Mouse (Mus musculus) kidney, postnatal 25 days (tissue): ENCODE measurements at regions not wholly inside any gene's neighbourhood (a gene's known extent, or its start where the extent isn't known, plus 50 kb on each side); places are given as distances from the start of the nearest gene placed in this dataset.
A peak's percentile ranks its signal among the peaks of the same experiment; 100 is the strongest.

Experiments
- DNase-seq, 2 experiments: peaks; one replicate each; pipeline ENCODE4 v3.0.0; 2021; ENCODE audit warnings: mixed read lengths in 2 of 2

DNA sequence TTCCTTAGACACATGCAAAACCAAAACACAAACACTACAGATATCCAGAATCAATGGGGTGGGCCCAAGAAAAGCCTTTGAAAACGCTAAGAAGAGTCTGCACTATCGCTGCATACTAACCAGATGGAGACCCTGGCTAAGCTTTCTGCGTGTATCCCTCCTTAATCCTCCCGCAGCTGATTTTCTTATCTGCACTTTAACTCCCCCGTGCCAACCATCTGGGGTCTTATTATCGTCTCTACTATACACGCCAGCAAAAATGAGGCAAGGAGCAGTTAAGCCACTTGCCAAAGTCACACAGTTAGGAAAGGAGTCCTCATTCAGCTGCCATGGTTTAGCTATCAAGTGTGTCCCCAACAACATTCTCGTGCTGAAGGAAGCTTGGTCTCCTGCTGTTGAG lies 258.4 kb downstream of the Gm12728 start:
- DNase-seq, result no peak

DNA sequence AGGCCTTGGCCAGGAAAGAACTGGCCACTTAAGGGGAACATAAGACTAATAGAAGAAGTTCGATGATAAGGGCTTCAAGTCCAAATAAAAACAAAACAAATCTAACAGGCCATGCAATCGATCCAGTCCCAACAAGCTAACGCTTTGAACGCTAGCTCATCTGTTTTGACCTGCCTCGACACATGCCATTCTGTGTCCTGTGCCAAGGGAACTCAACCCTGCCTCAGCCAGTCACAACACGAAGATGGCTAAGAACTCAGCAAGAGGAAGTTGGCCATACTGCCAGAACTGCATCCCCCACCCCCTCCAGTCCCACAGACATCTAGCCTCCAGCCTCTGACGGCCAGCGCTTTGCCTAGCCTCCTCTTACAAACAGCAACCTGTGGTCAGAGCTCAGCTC lies 259.1 kb downstream of the Gm12728 start:
- no peak for DNase-seq

DNA sequence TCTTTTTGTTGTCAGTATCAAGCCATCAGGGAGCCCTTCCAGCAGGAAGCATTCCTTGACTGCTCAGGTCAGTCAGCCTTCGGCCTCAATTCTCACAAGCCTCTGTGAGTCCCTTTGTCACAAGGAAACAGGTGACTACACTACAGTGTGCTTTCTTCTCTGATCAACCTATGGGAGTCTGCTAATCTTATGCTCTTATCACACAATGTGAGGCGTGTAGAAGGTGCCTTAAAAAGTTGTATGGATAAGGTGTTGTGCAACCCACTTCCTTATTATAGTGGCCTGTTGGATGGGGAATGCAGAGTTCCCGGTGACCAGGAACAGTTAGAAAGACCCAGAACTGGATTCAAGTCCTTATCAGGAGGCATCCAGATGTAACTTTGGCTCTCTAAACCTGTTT lies 260.2 kb downstream of the Gm12728 start:
- DNase-seq, result no peak

DNA sequence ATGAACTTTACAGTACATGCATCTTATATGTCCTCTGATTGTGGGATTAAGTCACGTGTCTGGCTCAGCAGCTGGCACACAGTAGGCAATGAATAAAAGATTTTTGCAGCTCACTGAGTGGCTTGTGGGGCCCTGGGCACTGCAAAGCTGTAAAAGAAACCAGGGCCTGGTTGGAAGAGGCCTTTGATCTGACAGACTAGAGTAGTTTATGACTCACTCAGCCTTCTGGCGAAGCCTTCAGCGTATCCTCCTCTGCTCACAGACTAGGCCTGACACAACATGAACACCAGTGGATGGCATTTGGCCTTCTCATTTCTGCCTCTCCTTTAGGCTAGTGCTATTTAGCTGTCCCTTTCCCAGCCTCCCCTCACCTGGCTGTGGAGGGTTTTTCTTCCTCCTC lies 260.6 kb downstream of the Gm12728 start:
- DNase-seq, result no peak

DNA sequence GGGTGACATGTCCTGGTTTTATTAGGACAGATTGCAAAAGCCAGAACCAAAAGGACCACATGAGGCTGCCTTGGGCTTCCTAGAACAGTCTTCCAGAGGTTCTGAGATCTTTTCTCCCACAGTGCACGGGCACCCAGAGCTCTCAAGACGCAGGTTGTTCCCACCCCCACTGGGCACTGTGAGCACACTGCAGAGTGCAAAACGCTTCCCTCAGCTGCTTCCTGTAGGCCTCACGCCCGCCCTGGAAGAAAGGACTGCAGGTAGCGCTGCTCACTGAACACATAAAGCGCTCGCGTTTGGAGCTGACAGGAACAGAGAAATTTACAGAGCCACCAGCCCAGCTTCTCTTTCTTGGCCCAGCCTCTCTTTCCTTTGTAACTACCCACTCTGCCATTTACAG lies 262.5 kb upstream of the Usp24 start:
- no peak for DNase-seq

DNA sequence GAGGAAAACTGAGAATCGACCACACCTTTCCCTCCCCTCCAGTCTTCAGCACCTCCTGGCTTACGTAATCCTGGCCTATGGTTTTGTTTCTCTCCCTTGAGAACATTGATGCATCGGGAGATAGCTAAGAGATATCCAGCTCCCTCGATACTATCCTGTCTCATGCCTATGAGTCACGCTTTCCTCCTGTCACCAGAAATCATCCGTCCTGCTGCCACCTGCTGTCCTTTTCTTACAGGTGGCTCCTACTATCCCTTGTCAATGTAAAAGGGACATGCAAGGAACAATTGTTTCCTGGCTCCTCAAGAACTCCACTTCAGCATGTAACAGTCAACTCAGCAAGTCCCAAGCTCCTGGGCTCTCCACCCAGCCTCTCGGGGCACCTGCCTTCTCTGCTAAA lies 261.7 kb upstream of the Usp24 start:
- no peak for DNase-seq

DNA sequence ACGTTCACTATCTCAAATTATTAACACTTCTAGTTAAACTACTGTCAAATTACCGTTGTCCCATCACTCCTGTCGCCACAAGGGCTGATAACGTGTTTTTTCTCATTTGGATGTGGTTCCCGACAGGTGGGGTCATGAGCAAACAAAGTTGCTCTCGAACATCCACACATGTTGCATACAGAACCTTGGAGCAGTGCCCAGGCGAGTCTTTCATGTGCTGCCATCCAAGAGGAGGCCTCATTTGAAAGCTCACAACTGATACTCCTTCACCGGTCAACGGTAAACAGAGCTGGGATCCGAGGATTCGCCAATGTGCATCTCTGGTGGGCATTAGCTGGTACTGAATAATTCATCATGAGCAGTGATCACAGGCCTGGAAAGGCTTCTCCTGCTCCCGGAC lies 253.4 kb upstream of the Usp24 start:
- no peak for DNase-seq

DNA sequence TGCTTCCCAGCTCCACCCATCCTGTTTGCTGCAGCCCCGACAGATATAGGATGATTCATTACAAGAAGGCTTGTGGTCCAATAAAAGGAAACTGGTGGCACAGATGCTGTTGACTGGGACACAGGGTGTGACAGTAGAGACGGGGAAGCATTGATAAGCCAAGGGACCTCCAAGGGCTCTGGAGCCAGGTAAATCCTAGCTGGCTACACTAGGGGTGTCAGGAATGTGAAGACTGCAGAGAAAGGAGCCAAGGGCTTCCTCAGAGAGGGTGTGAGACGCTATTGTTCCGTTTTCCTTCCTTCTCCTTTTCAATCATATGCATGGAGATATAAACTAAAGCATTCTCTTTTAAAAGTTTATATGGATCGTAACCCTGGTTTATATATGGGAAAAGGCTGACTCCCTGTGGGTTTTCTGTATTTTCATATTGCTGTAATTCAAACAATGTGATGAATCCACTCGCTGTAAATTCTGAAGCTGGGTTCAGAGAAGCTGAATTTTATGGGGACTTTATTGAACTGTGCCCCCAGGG lies 252.1 kb upstream of the Usp24 start:
- no peak for DNase-seq

DNA sequence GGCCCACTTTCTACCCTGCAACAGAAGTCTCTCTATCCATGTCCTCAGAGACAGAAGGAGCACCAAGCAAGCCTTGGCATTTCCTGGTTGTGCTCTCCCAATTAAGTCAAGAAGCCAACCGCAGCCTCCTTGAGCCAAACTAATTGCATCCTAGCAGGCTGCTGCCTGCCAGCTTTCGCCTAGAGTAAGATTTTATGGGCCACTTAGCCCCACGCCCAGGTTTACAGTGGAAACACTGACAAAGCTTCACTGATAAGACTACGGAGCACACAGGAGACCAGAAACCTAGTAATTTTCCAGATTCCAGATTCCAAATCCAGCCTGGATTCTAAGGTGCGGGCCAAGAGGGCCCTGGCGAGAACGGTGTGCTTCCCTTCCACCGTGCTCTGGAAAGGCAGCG lies 249.0 kb upstream of the Usp24 start:
- DNase-seq, result no peak

DNA sequence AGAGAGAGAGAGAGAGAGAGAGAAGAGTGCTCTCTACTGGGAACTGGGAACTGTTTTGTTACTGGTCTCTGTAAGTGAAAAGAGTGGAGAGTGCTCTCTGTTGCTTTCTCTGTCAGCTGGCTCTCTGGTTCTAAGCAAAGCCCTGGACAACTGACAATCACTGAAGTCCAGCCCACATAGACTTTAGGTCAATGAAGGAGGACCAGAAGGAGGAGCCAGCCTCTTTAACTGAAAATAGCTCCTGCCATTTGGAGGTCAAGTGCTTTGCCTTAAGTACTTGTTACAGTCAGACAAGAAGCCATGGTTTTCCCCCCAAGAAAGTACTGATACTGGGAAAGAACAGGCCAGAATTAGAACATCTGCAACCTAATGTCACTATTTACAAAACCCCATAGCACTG lies 232.5 kb upstream of the Usp24 start:
- DNase-seq, result no peak

DNA sequence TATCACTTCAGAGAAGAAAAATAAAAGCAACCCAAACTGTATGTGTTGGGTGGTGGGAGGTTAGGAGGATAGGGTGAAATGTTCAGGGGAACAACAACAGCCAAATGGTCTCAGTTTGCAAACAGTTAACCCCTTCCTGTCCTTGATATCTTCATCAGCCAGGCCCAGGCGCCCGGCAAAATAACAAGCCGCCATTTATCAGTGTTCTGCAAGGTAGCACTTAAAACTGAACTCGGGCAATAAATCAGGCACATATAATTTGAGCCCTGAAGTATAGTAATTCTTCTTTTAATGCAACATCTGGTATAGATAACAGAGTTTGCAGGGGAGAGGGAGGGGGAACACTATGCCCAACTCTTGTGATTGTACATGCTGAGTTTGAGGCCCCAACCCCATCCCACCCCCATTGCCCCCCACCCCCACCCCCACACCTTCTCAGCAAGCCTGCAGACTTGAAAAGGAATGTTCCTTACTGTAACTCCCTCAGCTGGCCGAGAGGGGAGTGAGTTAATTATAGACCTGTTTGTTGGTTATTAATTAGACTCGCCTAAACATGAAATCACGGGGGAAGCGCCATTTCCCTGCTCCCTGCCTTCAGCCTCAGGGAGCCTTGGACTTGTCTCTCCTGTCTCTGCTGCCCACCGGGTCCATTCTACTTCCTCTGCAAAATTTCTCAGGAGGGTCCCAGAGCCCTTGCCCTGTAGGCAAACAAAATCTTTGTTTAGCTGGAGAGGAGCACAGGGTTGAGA lies 223.9 kb upstream of the Usp24 start:
- DNase-seq, result peak; percentile 69 to 80

DNA sequence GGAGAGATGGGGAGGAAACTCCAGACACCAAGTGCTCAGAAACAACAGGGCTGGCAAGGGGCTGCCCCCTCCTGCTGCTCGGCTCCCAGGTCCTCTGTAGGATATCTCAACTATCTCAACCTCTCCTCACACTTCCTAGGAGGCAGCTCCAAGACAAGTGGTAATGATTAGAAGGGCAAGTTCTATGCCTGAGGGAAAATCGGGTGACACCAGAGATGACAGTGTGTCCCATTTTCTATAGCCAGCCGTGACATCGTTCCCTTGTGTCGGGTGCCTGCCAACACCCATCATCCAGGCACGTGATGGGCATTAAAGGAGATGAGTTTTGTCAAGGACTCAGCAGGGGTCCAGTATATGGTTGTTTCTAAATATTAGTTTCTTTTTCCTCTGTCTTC lies 223.3 kb upstream of the Usp24 start:
- DNase-seq, result no peak

DNA sequence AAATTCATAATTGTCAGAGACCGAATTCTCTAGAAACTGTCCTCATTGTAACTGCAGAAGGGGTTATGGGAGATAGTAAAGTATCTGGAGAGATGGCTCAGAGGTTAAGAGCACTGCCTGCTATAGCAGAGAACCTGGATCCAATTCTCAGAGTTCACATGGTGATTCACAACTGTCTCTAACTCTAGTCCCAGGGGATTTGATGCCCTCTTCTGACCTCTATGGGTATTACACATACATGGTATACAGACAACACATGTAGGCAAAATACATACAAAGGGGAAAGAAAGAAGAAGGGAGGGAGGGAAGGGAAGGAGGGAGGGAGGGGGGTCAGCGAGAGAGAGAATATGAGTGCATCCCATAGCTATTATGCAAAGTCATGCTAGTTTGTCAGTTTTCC lies 222.8 kb upstream of the Usp24 start:
- DNase-seq, result peak in 1 of 2 experiments; percentile 22

DNA sequence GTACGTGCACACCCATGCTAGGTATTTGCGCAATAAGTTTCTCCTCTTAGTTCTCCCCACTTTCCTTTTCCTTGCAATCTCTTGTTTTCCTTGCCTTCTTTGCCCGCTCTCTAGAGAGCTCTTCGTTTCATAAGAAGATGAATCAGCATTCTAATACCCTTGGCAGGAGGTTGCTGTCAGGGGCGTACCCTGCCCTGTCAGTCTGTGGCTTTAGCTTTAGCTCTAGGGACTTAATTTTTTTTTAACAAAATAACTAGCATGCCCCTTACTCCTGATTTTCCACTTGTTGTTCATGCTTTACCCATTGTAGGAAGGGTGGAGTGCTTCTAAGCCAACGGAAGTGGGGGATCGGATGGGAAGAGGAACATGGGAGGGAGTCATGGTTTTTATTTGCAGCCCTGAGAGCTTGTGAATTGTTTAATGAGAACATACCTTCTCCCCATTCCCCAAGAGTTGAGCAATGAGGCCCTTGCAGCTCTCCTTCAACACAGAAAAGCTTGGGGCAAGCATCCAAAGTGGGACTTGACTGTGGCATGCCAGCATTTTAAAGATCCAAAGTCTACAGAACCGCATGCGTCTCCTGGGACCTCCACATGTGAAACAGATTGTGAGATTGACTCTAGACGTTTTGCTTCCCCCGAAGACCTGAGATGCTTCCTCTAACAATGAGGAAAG lies 221.0 kb upstream of the Usp24 start:
- peak in 1 of 2 experiments; percentile 66 for DNase-seq

DNA sequence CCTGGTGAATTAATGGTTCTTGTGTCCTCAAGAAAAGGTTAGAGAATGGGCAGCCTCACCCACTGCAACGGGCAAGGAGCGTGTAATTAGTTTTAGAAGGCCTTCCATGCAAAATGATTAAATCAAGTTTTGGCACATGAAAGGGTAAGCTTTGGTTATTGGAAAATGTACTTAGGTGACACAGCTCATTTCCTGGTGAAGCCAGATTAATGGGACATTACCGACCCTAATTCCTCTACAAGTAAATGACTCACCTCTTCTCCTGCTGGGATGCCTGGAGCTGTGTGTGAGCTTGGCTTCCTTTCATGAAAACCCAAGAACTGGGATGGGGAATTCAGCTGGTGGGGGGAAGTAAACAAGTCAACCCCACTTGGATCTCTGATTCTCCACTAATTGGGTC lies 219.9 kb upstream of the Usp24 start:
- no peak for DNase-seq

DNA sequence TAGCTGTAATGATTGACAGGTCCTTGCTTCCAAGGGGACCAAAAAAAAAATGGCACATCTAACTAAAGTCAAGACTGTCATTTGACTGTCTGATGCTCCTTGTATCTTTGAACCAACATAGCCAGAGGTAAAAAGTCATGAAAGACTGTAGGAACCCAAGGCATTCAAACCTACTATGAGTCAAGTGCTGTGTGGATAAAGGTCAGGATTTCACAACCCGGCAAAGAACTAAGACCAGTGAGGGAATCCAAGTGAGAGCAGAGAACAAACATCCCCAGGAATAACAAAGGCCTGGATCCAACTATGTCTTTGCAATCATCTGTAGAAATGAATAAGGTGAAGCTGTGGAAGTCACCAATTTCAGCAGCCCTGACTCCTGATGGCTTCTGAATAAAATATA lies 218.2 kb upstream of the Usp24 start:
- no peak for DNase-seq

DNA sequence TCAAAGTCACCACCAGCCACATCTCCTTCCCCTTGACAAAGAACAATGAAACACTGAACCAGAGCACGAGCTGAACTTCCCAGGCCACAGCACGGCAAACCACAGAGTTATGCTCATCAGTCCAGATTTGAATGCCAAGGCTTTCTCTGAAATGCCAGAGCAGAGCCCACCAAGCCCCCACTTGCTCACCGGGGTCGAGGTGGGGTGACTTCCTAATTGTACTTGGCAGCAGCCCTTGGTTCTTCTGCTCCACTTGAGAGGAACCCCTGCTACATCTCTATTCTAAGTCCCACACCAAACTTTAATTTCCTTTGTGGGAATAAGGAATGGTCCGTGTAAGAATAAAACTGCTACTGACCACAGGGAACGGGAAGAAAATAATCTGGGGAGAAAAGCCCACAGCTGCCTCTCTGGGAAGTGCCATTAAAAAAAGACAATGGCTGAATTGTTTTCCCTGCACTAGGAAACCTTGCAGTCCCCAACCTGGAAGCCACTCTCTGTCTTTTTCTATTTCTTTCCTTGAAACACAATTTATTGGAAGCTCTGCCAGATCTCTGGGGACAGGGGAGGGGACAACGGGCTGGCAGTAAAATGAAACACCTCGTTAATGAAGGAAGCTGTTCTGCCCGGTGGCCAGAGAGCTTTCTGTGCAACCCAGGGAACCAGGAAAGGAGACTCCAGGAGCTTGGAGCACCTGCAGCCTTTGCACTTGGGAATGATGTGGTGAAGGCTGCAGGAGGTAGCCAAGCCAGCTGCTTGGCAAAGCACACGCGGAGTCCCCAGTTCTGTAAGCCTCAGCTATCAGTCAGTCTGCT lies 215.6 kb upstream of the Usp24 start:
- DNase-seq, result no peak

DNA sequence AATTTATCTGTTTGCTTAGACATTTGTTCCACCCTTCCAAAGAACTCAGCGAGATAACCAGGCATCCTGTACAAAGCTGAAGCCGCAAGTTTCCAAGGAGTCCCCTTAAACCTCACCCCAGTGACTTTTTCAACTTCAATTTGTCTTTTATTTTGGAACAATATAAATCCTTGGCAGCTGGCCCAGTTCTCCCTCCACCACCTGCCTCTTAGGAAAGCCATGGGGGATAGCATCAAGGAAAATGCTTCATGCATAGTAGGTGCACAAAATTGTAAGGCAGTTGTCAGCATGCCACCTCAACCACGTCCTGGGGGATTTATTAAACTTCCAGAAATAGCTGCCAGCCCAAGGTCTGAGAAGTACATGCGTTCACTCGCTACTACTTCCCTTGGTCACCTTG lies 214.1 kb upstream of the Usp24 start:
- DNase-seq, result peak in 1 of 2 experiments; percentile 23

DNA sequence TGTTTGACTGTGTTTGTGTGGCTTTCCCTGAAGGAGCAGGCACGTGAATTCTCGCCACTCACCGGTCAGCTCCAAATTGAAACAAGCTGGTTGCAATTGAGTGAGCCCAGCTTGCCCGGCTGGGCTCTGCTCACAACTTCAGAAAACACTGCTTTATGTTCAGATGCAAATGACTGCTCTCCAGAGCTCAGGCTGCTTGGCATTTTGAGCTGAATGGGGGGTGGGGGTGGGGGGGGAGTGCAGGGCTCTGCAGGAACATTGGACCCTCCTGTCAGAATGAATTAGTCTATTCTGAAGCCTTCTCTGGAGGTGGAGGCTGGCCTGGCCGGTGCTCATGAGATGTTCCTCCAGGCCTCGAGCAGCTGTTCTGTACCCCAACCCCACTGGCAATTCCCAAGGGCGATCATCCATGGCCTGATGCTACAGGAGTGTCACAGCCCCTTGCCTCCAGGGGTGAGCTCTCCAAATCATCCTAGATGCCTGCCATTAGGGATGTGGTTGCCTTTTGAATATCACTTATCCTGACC lies 213.5 kb upstream of the Usp24 start:
- peak; percentile 30 to 46 for DNase-seq

DNA sequence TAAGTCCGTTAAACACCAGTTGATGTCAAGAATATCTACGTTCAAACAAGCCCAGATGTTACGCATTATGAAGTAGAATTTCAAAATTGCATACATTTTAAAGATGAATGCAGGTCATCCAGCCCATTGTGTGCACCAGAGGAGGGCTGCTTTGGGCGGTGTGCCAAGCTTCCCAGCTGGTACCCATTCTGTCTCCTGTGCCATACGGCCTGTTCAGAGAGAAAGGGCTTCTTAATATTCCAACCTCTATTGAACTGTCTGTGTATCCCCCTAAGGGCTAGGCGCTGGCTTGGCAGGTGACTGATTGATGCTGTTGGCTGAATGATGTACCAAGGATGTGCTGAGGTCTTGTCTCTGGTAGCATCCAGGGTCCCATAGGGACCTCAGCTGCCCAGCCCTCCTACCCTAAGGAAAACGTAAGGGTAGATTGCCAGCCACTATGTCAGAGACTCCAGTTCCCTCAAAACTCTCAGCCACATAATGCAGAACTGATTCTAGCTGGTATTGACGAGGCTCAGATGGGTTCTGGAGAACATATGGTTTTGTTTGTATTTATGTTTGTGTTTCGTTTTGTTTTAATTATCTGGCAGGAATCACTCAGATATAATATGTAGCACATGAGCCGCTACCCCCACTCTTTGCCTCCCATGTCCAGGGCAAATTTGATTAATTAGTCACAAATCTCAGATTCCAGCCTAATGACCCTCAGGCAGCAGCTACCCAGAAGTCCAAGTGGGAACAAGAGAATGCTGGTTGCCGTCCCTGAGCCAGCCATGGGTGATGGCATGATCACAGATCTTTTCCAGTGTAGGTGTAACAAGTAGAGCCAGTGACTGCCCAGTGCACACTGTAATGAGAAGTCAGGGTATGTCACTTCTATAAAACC lies 212.0 kb upstream of the Usp24 start:
- DNase-seq, result no peak

DNA sequence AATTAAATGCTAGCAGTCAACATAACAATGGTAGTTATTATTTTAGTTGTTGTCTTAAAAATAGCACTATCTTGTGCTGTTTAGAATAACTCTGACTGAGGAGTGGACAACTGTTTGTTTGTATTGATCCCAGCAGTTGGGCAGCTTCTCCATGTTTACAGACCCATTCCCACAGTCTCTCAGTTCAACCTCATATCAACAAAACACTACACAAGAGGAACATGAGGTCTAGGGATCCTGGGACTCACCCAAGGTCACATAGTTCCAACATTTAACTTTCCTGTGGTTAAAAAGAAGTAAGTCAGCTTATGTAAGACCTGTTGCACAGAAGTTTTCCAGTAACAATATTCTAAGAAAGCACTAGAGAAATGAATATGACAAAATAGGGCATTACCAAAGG lies 203.0 kb upstream of the Usp24 start:
- no peak for DNase-seq

DNA sequence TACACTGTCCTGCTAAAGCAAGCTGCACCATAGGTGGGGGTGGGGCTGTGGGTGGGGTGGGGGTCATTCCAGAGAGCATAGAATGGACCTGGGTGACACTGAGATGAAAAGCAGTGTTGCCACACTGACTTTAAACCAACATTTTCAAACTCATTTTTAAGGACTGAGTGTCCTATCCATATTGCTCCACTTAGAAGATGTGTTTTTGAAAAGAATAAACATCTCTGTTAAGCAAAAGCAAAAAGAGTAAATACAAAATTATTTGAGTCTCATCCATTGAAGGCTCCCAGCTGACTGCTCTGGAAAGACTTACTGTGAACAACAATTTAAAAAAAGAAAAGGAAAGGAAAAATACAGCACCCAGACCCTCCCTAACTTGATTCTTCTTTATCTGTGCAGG lies 202.3 kb upstream of the Usp24 start:
- no peak for DNase-seq
